Comparison of ENCODE assay signal across 8 mouse cellular contexts in genomic region chr5:92461321-92461720, GRCm38 (mm10). TPM values are rescaled to one million over a fixed set of nuclear protein-coding genes. Genes with fewer than 3 reads are reported as not detected.
DNase-seq lines count a peak whose midpoint lies in the region; ATAC-seq and TF ChIP-seq lines count a peak whose summit lies in the region.

No protein-coding gene starts in this region.

- H3K27ac ChIP-seq in lung, postnatal 0 days (ENCODE audit: low read length): no peak overlapping the region

- TF ChIP-seq CTCF in lung, postnatal 0 days (IDR thresholded peaks at IDR 0.05): peak; percentile 91

- peak; percentile 60 for ATAC-seq in lung, postnatal 0 days
- ATAC-seq in erythroid progenitor cell, adult 5-6 weeks (replicated peaks; ENCODE audit: low FRiP score, poor library complexity, severe bottlenecking): no peak

- H3K4me3 ChIP-seq in lung, postnatal 0 days (ENCODE audit: low read depth, low read length): no peak overlapping the region

- H3K4me1 ChIP-seq in lung, postnatal 0 days (ENCODE audit: insufficient read depth, low read depth, low read length): no peaks in the 10 kb centered on the region

- 21% methylated on average over 5 of the region's 5 CpGs for WGBS in lung, postnatal 0 days

- no peaks in the 10 kb centered on the region for H3K27me3 ChIP-seq in lung, postnatal 0 days (replicated peaks; ENCODE audit: insufficient read depth, low read length)

- H3K9me3 ChIP-seq in lung, postnatal 0 days (ENCODE audit: low read length): no peaks in the 10 kb centered on the region

- no peak overlapping the region for H3K9ac ChIP-seq in lung, postnatal 0 days (replicated peaks; ENCODE audit: low read depth)

- DNase-seq in 416B (ENCODE audit: low read depth): peak; percentile 66
- peak; percentile 48 to 60 for DNase-seq in CD8-positive naive resting alpha-beta T cell, adult 2 months (ENCODE audit: low read depth in 2 of 2, low spot score in 2 of 2)
- peak; percentile 34 for DNase-seq in c-Kit-positive CD71-positive TER-119-negative erythroid progenitor cells, embryonic 14.5 days (ENCODE audit: low read depth)
- peak; percentile 39 to 56 for DNase-seq in frontal cortex, postnatal 36 days (ENCODE audit: low spot score in 2 of 2)
- peak; percentile 70 to 89 for DNase-seq in kidney, postnatal 36 days
- DNase-seq in lung, postnatal 0 days (ENCODE audit: low spot score): peak; percentile 80
- peak; percentile 51 for DNase-seq in right cerebral cortex, postnatal 4 days

- TF ChIP-seq EP300 in lung, postnatal 0 days (IDR thresholded peaks at IDR 0.05): no peak

- H3K36me3 ChIP-seq in lung, postnatal 0 days (ENCODE audit: insufficient read depth, low read length): peaks cover 13% of the 10 kb centered on the region; the same call in 1 of the 2 replicates

- no peak overlapping the region for H3K4me2 ChIP-seq in lung, postnatal 0 days (replicated peaks; ENCODE audit: low read depth, low read length)

RNA-seq across cellular contexts. Expression of gene Nup54, which starts 26.3 kb away (rescaled TPM):
- 19.7 and 20.3 TPM in 2 replicates for polyA plus RNA-seq in lung, postnatal 0 days (2015; fragmentation: Nextera tagmentation; extraction: Ambion mirVana)
- total RNA-seq in erythroid progenitor cell, adult 5-6 weeks (2015; ENCODE audit: low replicate concordance): 22.3 and 32.3 TPM in 2 replicates
- 16.3 and 19.8 TPM in 2 replicates for total RNA-seq in erythroid progenitor cell, adult 5-6 weeks (2017; ENCODE audit: low replicate concordance)

RNA-seq across cellular contexts. Expression of gene Scarb2, which starts 45.3 kb away (rescaled TPM):
- 46.6 and 52.4 TPM in 2 replicates for polyA plus RNA-seq in lung, postnatal 0 days (2015; fragmentation: Nextera tagmentation; extraction: Ambion mirVana)
- total RNA-seq in erythroid progenitor cell, adult 5-6 weeks (2015; ENCODE audit: low replicate concordance): 5.9 and 11.2 TPM in 2 replicates
- 9.8 and 13.3 TPM in 2 replicates for total RNA-seq in erythroid progenitor cell, adult 5-6 weeks (2017; ENCODE audit: low replicate concordance)
